Mouse (Mus musculus): ENCODE measurements around the gene Ndc80.

DNA sequence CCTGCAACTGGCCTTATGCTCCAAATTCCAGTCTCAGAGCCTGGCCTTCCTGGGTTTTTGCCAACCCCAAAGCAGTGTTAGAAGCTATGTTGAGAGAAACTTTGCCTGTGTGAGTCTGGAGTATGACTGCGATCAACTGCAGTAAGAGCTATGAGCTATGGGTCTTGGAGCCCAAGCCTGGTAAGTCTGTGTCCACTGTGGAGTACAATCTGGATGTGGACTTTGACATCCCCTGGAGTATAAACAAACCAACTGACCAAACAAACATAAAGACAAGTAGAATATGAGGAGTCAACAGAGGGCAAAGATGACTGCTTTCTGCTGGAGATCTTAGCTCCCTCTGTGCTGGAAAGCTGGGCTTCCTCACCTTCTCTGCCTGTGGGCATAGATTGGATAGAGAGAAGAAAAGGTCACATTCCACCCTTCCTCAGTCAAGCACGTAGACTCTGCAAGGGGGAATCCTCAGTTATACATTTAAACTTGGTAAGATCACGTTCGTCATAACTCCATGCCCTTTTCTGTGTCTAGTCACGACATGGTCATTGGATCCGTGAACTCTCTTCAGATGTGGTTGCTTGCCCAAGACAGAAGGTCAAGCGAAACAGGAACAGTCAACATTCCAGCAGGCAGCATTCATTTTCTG is 43.1 kb downstream of the Ndc80 start:
- TF ChIP-seq POLR2A (IDR thresholded peaks at IDR 0.05; ENCODE audit: extremely low read depth, insufficient read depth, low read length) (no peak), CTCF (IDR thresholded peaks at IDR 0.05; ENCODE audit: low read depth, low read length) (no peak)
